Mouse (Mus musculus) thymus, postnatal 36 days (tissue): ENCODE measurements around the gene Mras.

Experiments used
- DNase-seq, 2 experiments: peaks; one replicate each; pipeline ENCODE4 v3.0.0; 2022; ENCODE audit warnings: mixed read lengths in 2 of 2

The Mras gene

DNA sequence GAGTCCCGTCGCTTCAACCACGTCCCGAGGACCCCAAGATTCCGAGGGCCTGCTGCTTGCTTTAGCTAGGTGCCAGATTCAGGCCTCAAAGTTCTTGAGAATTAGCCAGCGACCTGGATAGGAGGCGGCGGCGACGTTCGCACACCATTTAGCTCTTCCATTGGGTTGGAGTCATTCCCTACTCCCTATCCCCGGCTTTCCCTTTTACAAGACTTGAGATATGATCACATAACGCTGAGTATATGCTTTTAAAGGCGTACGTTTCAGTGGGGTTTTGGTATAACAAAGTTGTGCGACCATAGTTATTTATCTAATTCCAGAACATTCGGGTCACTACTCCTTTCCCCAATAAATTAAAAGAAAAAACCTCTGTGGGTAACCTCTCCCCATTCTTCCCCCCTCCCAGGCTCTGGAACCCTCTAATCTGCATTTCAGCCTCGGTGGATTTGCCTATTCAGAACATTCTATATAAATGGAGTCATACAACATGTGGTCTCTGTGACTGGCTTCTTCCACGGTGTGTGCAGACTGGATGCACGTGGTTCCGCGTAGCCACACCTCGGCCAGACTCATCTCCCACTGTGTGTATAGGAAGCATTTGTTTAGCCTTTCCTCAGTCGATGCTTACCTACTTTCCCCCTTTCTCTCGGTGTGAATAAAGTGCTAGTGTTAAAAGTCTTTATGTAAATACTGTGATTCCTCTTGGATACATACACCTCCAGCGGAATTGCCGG is at the start of gene Mras:
Gene Mras (minus strand): TSS at position 351 of the 734 bp plus-strand sequence.
- no peak for DNase-seq

GRCm38 (mm10) chr9:99485144-99485543 is 48.0 kb upstream of the Mras start:
- DNase-seq = no peak

DNA sequence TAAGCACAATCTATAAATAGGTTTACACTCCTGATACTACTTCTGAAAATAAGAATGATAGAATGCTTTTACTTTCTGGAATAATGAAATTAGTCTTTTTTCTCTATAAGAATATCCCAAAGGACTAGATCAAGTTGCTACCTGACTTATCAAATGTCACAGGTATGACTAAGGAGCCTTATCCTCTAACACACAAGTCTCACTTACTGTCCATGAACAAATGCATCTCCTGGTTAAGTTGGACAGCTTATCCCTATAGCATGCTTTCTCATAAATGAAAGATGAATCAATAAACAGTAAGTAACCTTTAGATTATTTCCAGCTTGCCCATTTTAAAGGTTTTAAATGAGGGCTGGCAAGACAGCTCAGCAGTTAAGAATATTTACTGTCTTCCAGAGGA is 47.5 kb upstream of the Mras start:
- no peak for DNase-seq

- DNase-seq = no peak
These were observed 46.0 kb upstream of the Mras start for GRCm38 (mm10) chr9:99483191-99483590.

- no peak for DNase-seq
These were observed 43.6 kb upstream of the Mras start for GRCm38 (mm10) chr9:99480764-99481163.

GRCm38 (mm10) chr9:99479181-99479711 is 42.1 kb upstream of the Mras start:
- DNase-seq = peak; percentile 5 to 19

GRCm38 (mm10) chr9:99471334-99471733 is 34.2 kb upstream of the Mras start:
- DNase-seq = no peak

GRCm38 (mm10) chr9:99470347-99471092 is 33.3 kb upstream of the Mras start:
- no peak for DNase-seq

- peak in 1 of 2 experiments; percentile 24 for DNase-seq
These were observed 32.6 kb upstream of the Mras start for GRCm38 (mm10) chr9:99469681-99470273.

- no peak for DNase-seq
These were observed 31.4 kb upstream of the Mras start for GRCm38 (mm10) chr9:99468572-99468971.

GRCm38 (mm10) chr9:99464876-99465275 is 27.7 kb upstream of the Mras start:
- DNase-seq = no peak

GRCm38 (mm10) chr9:99459730-99460129 is 22.5 kb upstream of the Mras start:
- no peak for DNase-seq

DNA sequence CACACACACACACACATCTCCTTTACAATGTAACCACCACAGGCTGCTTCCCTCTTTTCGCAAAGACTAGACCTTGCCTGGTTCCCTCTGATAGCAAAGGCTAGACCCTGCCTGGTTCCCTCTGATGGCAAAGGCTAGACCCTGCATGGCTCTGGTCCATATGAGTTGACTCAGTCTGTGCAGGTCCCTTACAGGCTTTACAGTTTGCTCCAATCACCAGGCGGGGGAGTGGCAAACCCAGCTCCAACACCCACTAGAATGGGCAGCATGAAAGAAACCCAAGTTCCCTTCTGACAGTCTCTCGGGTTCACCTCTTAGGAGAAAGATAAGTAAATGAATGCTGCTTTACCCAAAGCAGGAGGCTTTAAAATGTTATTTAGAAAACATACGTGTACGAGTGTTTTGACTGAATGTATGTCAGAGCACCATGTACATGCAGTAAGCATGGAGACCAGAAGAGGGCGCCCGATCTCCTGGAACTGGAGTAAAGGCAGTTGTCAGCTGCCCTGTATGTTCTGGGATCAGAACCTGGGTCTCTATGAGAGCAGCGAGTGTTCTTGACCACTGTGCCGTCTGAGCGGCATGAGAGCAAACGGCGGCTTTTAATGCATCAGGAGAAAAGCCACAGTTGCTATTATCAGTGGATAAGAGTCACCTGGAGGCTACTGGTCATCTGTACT is 21.5 kb upstream of the Mras start:
- peak; percentile 38 to 49 for DNase-seq

GRCm38 (mm10) chr9:99454211-99454610 is 17.0 kb upstream of the Mras start:
- no peak for DNase-seq

DNA sequence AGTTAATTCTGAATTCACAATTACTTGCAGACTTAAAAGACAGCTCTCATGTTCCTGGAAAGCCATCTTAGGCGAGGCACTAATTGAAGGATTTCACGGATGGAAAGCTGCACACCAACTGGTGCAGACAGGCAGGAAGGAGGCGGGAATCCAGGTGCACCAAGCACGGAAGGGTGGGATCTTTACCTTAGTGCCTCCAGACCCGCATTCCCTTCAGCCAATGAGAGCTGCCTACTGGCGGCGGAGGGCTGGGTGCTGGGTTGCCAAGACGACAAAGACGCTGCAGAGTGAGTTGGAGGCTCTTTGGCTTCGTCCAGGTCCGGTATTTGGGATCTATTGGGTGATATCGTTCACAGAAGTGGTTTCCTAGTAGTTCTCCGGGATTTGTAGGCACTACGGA is 14.0 kb upstream of the Mras start, which contains the start of gene Nme9:
Gene Nme9 (plus strand): TSS at position 315 of the 400 bp plus-strand sequence.
- no peak for DNase-seq

DNA sequence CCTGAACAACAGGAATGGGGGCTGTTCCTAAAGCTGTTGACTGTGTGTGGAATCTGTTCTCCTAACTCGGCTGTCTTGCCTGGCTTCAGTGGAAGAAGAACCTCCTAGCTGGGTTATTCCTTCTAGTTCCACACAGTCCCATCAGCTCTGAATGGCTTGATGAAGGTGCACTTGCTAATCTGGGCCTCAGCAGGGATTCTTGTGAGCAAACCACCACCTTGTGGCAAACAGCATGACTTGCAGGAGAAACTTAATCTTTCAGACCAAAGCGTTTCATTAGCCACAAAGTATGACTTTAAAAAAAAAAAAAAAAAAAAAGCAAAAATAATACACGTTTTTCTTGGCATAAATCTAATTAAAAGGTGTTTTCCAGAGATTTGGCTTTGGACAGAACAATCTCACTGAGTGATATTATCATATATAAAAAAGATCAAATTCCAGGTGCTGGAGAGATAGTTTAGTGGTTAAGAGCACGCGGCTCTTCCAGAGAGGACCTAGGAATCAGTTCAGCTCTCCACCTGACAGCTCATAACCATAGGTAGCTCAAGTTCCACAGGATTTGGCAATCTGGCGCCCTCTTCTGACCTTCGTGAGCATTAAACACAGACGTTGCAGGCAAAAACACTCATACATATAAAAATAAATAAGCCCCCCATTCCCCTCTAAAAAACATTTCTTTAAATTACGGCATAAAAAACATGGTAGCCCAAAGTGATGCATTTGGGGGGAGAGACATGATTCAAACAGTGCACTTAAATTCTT is 12.9 kb upstream of the Mras start:
- no peak for DNase-seq

DNA sequence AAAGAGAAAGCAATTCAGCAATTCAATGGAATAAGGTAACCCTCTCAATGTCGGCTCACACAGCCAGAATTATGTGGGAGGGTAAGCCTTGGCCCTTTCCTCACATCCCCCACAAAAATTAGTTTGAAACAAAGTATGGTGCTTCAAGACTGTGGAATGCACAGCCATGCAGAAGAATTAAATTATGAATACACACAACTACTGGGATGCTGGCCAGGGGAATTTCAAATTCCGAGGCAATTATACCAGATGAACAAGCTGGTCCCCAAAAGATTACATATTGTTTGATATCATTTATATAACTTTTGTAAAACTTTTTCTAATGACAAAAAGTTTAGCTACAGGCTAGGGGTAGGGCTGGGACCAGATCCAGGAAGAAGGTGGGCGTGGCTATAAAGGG is 10.1 kb upstream of the Mras start:
- no peak for DNase-seq

DNA sequence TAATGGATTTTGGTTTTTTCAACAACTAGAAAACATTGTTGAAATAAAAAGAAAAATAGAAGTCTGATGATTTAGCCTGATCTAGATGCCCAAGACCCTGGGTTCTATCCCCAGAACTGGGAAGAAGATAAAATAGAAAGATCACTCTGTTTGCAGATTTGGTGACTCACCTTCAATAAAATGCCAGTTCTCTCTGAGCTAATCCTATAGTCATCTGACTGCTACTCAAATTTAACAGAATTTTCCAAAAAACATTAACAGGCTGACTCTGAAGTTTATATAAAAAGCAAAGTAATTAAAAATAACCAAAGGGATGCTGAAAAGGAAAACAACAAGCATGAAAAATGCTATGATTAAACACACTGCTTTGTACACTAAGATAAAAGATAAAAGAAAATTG is 9.1 kb upstream of the Mras start:
- no peak for DNase-seq

DNA sequence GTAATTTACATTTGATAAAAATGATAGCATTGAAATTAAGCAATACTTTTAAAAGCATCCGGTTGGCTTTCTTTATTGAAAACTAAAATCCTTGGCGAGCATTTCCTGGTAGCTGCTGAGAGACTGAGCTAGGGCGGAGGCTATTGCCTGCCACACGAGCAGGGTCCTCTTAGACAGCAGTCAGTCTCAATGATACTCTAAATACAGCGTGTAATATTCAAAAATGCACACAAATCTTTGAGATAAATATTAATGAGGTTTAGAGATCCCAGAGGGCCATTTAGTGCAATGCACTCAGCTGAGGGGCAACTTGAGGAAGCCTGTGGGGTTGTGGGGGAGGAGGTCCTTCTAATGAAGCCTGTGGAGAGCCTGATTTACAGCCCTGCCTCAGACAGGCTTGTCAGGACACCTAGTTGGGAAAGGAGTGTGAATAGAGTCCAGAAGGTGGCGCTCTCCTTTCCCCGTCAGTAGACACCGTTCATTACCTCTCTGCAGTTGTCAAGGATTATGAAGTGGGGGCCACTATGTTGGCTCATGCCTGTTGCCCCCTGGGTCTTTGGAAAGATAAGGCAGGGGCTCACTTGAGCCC is 7.5 kb upstream of the Mras start:
- no peak for DNase-seq

GRCm38 (mm10) chr9:99441647-99442433 is 4.7 kb upstream of the Mras start:
- no peak for DNase-seq

DNA sequence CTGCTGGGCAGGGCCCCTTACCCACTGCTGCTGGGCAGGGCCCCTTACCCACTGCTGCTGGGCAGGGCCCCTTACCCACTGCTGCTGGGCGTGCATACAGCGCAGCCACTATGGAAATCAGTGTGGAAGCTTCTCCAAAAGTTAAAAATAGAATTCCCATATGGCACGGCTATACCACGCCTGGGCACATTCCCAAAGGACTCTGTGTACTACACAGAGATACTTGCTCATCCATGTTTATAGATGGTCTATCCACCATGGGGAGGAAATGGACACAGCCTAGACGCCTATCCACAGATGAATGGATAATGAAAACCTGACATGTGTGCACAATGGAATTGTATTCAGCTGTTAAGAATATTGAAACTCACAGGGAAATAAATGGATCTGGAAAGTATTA is 3.8 kb upstream of the Mras start:
- no peak for DNase-seq
